Mouse (Mus musculus): ENCODE data around the gene Shank3. TPM values are rescaled to one million over a fixed set of nuclear protein-coding genes. Genes with fewer than 3 reads are reported as not detected.

Shank3 gene
- polyA plus RNA-seq, 1 experiment from 2014 or later, result 7.9 TPM

- no peak overlapping the region for H3K9ac ChIP-seq
- no peak for ATAC-seq (ENCODE audit: low FRiP score)
- H3K4me3 ChIP-seq (replicated peaks), result no peak overlapping the region
- no peak overlapping the region for H3K27ac ChIP-seq
- no peak overlapping the region for H3K4me2 ChIP-seq
- H3K27me3 ChIP-seq, result no peaks in the 10 kb centered on the region; the same call in 1 of the 2 replicates
- H3K9me3 ChIP-seq, result no peaks in the 10 kb centered on the region
- no peaks in the 10 kb centered on the region for H3K4me1 ChIP-seq
- no peaks in the 10 kb centered on the region for H3K36me3 ChIP-seq (replicated peaks)
- 93% methylated on average over 8 of the region's 8 CpGs for WGBS
Observed at GRCm38 (mm10) chr15:89507751-89508150, 8.3 kb downstream of the Shank3 start.

DNA sequence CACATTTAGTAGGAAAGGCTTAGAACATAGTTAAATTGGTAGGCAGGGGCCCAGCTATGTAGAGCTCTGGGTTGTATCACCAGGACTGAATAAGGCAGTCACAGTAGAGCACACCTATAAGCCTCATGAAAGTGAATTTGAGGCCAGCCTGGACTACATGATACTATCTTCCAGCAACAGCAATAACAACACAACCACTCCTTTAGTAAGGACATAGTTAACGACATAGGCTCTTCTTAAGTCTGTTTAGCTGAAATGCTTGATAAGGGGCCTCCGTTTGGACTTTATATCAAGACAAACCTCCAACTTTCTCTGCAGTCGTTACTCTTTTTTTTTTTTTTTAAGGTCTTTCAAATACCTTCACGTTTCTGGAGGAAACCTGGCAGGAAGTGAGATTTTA is 13.3 kb downstream of the Shank3 start:
- H3K4me1 ChIP-seq, result no peaks in the 10 kb centered on the region
- H3K9me3 ChIP-seq, result no peaks in the 10 kb centered on the region
- no peak overlapping the region for H3K27ac ChIP-seq
- ATAC-seq (ENCODE audit: low FRiP score), result no peak
- no peaks in the 10 kb centered on the region for H3K27me3 ChIP-seq
- no peak overlapping the region for H3K4me3 ChIP-seq (replicated peaks)
- WGBS, result 86% methylated on average over 4 of the region's 4 CpGs
- no peak overlapping the region for H3K9ac ChIP-seq
- H3K36me3 ChIP-seq (replicated peaks), result no peaks in the 10 kb centered on the region
- H3K4me2 ChIP-seq, result no peak overlapping the region

DNA sequence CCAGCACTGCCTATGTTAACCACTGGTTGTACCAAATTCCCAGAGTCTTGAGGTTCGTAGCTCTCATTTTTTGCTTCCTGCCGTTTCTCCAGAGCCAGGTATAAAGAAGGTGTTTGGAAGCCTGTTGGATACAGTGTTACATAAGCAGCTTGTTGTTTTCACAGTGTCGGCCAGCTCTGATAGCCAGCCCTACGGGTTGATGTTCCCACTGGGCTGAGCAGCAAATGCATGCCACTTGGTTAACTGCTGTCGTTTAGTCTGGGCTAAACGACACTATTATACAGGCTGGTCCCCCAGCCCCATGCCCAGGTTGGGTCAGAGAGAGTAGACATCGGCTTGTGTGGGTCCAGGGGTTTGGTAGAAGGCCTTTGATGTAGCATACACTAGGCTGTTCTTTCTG is 22.5 kb downstream of the Shank3 start:
- no peaks in the 10 kb centered on the region for H3K36me3 ChIP-seq (replicated peaks)
- no peak overlapping the region for H3K4me3 ChIP-seq (replicated peaks)
- H3K4me2 ChIP-seq, result no peak overlapping the region
- H3K27me3 ChIP-seq, result peaks cover 46% of the 10 kb centered on the region
- H3K27ac ChIP-seq, result no peak overlapping the region
- 78% methylated on average over 7 of the region's 7 CpGs for WGBS
- H3K9ac ChIP-seq, result no peak overlapping the region
- peaks cover 9% of the 10 kb centered on the region for H3K4me1 ChIP-seq
- H3K9me3 ChIP-seq, result no peaks in the 10 kb centered on the region
- no peak for ATAC-seq (ENCODE audit: low FRiP score)

- 84% methylated on average over 10 of the region's 10 CpGs for WGBS
- H3K9me3 ChIP-seq, result no peaks in the 10 kb centered on the region
- ATAC-seq (ENCODE audit: low FRiP score), result no peak
- H3K27ac ChIP-seq, result no peak overlapping the region
- H3K9ac ChIP-seq, result no peak overlapping the region
- peaks cover 9% of the 10 kb centered on the region for H3K4me1 ChIP-seq
- no peaks in the 10 kb centered on the region for H3K36me3 ChIP-seq (replicated peaks)
- peaks cover 46% of the 10 kb centered on the region for H3K27me3 ChIP-seq
- peak overlapping the region; percentile 99 for H3K4me2 ChIP-seq
- peak overlapping the region; percentile 62; the same call in 1 of the 2 replicates for H3K4me3 ChIP-seq (replicated peaks)
Observed at GRCm38 (mm10) chr15:89522566-89523282, 23.3 kb downstream of the Shank3 start.

- Histone ChIP-seq H3K27me3 (peaks cover 46% of the 10 kb centered on the region), H3K4me1 (peaks cover 9% of the 10 kb centered on the region), H3K27ac (no peak overlapping the region), H3K4me2 (peak overlapping the region; percentile 99), H3K36me3 (replicated peaks) (no peaks in the 10 kb centered on the region), H3K4me3 (replicated peaks) (peak overlapping the region; percentile 62), H3K9ac (peak overlapping the region; percentile 48; the same call in 1 of the 2 replicates), H3K9me3 (no peaks in the 10 kb centered on the region)
- 0 out of 2 replicates have a peak, but pooled peaks have one; percentile 57 for ATAC-seq (ENCODE audit: low FRiP score)
- 3% methylated on average over 30 of the region's 47 CpGs for WGBS
Observed at GRCm38 (mm10) chr15:89523283-89523832, 23.9 kb downstream of the Shank3 start.

DNA sequence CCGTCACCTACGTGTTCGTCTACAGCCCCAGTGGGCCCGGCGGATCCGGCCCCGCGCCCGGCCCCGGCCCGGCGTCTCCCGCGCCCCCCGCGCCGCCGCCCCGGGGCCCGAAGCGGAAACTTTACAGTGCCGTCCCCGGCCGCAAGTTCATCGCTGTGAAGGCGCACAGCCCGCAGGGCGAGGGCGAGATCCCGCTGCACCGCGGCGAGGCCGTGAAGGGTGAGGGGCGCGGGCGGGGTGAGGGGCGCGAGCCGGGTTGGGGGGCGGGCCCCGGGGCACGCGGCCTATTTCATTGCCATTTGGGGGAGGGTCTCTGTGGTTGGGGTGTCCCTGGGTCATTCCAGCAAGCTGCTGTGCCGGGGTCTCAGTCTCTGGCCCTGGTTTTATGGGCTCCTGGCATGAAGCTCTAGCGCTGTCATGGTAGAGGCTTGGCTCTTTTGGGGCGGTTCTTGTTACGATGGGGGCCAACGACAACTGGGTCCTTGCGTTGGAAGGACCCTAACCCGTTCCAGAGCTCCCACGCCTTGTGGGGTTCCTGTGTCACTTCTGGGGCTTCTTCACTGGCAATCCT is 24.7 kb downstream of the Shank3 start:
- no peak for ATAC-seq (ENCODE audit: low FRiP score)
- peaks cover 46% of the 10 kb centered on the region for H3K27me3 ChIP-seq
- H3K4me2 ChIP-seq, result peak overlapping the region; percentile 99
- WGBS, result 7% methylated on average over 50 of the region's 52 CpGs
- no peaks in the 10 kb centered on the region for H3K36me3 ChIP-seq (replicated peaks)
- no peaks in the 10 kb centered on the region for H3K9me3 ChIP-seq
- peak overlapping the region; percentile 63 for H3K9ac ChIP-seq
- no peak overlapping the region for H3K27ac ChIP-seq
- peak overlapping the region; percentile 62 for H3K4me3 ChIP-seq (replicated peaks)
- H3K4me1 ChIP-seq, result peaks cover 9% of the 10 kb centered on the region

DNA sequence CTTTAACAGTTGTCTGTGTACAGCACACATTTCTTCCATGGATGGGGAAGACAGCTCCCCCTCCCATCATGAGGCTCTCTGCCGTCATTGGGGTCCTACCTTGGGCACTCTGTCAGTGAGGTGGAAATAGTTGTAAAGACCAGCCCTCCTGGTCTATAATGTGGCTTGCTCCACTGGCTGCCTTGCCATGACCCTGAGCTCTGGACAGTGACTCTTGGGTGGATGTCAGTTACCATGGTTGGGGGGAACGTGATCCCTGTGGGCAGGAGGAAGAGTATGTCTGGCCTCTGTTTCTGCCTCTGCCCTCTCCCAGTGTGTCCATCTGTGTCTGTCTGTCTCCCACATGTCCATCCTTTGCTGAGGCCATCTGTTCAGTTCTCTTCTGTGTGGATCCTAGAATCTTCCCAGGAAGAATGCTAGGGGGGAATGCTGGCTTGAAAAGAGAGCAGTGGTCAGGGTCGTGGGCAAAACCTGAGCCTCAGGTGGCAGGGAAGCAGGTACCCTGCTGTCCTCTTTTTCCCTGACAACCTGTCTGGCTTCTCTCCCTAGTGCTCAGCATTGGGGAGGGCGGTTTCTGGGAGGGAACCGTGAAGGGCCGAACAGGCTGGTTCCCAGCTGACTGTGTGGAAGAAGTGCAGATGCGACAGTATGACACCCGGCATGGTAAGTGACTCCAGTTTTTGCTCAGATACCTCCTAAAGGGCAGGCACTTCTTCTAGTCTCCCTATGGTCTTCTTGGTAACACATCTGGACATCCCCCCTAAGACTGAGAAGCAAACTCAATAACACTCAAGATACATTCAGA is 25.4 kb downstream of the Shank3 start:
- Histone ChIP-seq H3K4me2 (peak overlapping the region; percentile 99), H3K9ac (no peak overlapping the region), H3K27me3 (peaks cover 46% of the 10 kb centered on the region), H3K36me3 (replicated peaks) (no peaks in the 10 kb centered on the region), H3K4me1 (peaks cover 9% of the 10 kb centered on the region), H3K4me3 (replicated peaks) (peak overlapping the region; percentile 62; the same call in 1 of the 2 replicates), H3K27ac (no peak overlapping the region), H3K9me3 (no peaks in the 10 kb centered on the region)
- no peak for ATAC-seq (ENCODE audit: low FRiP score)
- WGBS, result 71% methylated on average over 8 of the region's 8 CpGs

- H3K9ac ChIP-seq, result no peak overlapping the region
- H3K4me2 ChIP-seq, result no peak overlapping the region
- no peak for ATAC-seq (ENCODE audit: low FRiP score)
- no peak overlapping the region for H3K4me3 ChIP-seq (replicated peaks)
- H3K9me3 ChIP-seq, result no peaks in the 10 kb centered on the region
- H3K36me3 ChIP-seq (replicated peaks), result no peaks in the 10 kb centered on the region
- WGBS, result 98% methylated on average over 8 of the region's 8 CpGs
- peaks cover 9% of the 10 kb centered on the region for H3K4me1 ChIP-seq
- peaks cover 46% of the 10 kb centered on the region for H3K27me3 ChIP-seq
- H3K27ac ChIP-seq, result no peak overlapping the region
Observed at GRCm38 (mm10) chr15:89525464-89525863, 26.0 kb downstream of the Shank3 start.

GRCm38 (mm10) chr15:89525896-89526295 is 26.5 kb downstream of the Shank3 start:
- no peak overlapping the region for H3K4me3 ChIP-seq (replicated peaks)
- peaks cover 46% of the 10 kb centered on the region for H3K27me3 ChIP-seq
- H3K4me2 ChIP-seq, result no peak overlapping the region
- 90% methylated on average over 7 of the region's 7 CpGs for WGBS
- peaks cover 9% of the 10 kb centered on the region for H3K4me1 ChIP-seq
- no peaks in the 10 kb centered on the region for H3K9me3 ChIP-seq
- H3K9ac ChIP-seq, result no peak overlapping the region
- H3K27ac ChIP-seq, result no peak overlapping the region
- no peak for ATAC-seq (ENCODE audit: low FRiP score)
- H3K36me3 ChIP-seq (replicated peaks), result no peaks in the 10 kb centered on the region

DNA sequence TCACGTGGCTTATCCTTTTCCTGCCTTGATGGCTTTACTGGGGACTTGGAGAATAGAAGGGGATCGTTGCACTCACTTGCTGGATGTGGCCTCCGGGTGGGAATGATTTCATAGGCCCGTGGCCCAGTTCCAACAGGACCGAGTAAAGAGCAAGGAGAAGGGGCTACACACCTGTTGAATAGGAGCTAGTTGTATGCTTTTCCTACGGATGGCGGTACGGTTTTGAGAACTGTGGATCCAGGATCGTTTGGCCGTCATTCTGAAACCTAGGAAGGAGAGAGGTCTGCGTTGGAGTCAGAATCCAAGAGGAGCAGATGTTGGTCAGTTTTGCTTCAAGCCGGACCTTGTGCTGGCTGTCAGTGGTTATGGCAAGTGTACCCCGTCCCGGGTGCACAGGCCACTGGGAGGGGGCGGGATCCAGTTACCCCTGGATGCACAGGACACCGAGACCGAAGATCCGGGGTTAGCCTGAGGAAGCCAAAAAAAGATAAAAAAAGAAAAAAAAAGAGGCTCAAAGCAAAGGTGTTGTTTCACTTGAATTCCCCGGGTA is 27.4 kb downstream of the Shank3 start:
- no peaks in the 10 kb centered on the region for H3K36me3 ChIP-seq (replicated peaks)
- peaks cover 10% of the 10 kb centered on the region for H3K4me1 ChIP-seq
- no peak overlapping the region for H3K4me3 ChIP-seq (replicated peaks)
- ATAC-seq (ENCODE audit: low FRiP score), result no peak
- WGBS, result 92% methylated on average over 19 of the region's 19 CpGs
- H3K9ac ChIP-seq, result no peak overlapping the region
- peaks cover 38% of the 10 kb centered on the region for H3K27me3 ChIP-seq
- no peak overlapping the region for H3K27ac ChIP-seq
- H3K9me3 ChIP-seq, result no peaks in the 10 kb centered on the region
- no peak overlapping the region for H3K4me2 ChIP-seq

DNA sequence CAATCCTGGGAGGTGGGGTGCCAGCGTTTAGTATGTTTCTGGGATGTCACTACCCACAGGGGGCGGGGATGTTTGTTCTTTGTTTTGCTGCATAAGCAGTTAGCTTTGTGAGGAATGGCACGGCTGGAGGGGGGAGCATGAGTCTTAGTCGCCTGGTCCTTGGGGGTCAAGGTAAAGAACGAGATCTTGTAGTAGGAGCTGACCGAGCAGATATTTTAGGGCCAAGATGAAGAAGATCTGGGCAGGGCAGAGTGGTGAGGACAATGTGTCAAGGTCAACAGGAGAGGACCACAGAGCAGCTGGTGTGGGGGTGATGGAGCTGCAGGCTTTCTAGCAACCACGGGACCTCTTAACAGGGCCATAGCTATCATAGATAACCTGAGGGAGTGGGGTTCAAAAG is 28.0 kb downstream of the Shank3 start:
- no peak for ATAC-seq (ENCODE audit: low FRiP score)
- WGBS, result 84% methylated on average over 7 of the region's 7 CpGs
- Histone ChIP-seq H3K36me3 (replicated peaks) (no peaks in the 10 kb centered on the region), H3K4me3 (replicated peaks) (no peak overlapping the region), H3K27ac (no peak overlapping the region), H3K4me2 (no peak overlapping the region), H3K9me3 (no peaks in the 10 kb centered on the region), H3K4me1 (peaks cover 16% of the 10 kb centered on the region), H3K9ac (no peak overlapping the region), H3K27me3 (peaks cover 32% of the 10 kb centered on the region)

Measured in forebrain, embryonic 12.5 days (tissue).